Mouse (Mus musculus) brain, embryonic 14.5 days (tissue): ENCODE data around the gene Sik3. TPM values are rescaled to one million over a fixed set of nuclear protein-coding genes. Genes with fewer than 3 reads are reported as not detected.

Experiments
- DNase-seq: peaks from one replicate; pipeline ENCODE4 v3.0.0-alpha.2; 2011; ENCODE audit warnings: low read depth
- CTCF ChIP-seq: fragments of 200-500 bp; IDR thresholded peaks from 2 replicates; pipeline ENCODE4 v1.5.1; 2012; ENCODE audit warnings: inconsistent platforms, mild to moderate bottlenecking, moderate library complexity, borderline replicate concordance; ENCODE audit not compliant: insufficient read depth, insufficient read length; ENCODE audit errors: extremely low read depth
- POLR2A ChIP-seq: fragments of 200-500 bp; IDR thresholded peaks from 2 replicates; pipeline ENCODE4 v1.6.1; 2012; ENCODE audit warnings: mild to moderate bottlenecking, inconsistent platforms, borderline replicate concordance; ENCODE audit not compliant: poor library complexity, insufficient read depth, insufficient read length, severe bottlenecking; ENCODE audit errors: extremely low read depth
- polyA plus RNA-seq: library from polyadenylated mRNA; depleted of rRNA; stranded (reverse); fragments of >200 nt; gene quantifications from 2 replicates; pipeline ENCODE4 v1.2.3, GENCODE M21; 2012

Sik3 gene
- polyA plus RNA-seq, 1 experiment, result 24.5 TPM

- TF ChIP-seq POLR2A (no peak), CTCF (no peak)
- no peak for DNase-seq
These were observed 7.4 kb downstream of the Sik3 start for GRCm38 (mm10) chr9:46019975-46020374.

DNA sequence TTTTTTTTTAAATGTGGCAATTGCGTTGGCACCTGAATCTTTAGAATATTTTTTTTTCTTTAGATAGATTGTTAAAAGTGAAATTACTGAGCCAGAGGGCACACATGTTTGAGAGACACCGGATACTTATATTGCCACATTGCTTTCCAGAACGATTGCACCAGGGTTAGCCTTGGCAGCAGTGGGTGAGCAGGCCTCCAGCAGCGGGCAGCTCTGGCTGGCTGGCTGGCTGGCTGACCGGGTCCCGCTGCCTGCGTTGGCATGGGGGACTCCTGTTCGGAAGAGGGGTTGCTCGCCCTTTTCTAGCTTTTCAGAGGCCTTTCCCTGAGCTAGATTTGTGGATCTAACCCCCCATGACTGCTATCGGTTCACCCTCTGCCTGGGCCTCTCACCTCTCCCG, 11.0 kb downstream of the Sik3 start:
- TF ChIP-seq CTCF (no peak), POLR2A (no peak)
- DNase-seq, result no peak

DNA sequence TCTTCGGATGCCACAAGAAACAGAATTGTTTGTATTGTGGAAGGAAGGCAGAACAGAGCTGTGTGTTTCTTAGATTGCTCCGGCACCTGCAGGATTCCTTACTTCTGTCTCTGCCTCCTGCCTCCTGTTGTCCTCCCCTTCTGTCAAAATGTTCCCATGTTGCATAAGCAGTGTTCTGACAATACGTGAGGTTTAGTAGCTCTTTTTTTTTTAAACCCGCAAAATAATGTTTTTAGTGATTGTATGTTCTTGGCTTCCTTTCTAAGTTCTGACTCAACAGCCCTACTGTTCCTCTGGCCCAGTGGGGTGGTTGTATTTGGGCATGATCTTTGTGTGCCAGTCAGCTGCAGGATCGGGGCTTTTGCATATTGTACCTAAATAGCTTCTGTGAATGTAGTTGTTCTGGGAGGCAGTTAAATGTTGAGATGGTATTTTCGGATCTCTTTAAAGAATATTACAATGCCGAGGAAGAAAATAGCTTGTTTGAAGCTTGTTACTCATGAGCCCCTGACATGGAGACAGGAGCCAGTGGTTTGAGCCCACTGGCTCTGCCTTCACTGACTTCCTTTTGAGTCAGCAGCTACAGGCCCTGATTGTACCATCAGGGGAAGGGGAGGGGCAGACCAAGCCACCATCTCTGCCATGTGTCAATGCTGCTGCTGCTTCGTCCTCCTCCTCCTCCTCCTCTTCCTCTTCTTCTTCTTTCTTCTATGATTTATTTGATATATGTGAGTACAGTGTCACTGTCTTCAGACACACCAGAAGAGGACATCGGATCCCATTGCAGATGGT, 13.6 kb downstream of the Sik3 start:
- no peak for DNase-seq

DNA sequence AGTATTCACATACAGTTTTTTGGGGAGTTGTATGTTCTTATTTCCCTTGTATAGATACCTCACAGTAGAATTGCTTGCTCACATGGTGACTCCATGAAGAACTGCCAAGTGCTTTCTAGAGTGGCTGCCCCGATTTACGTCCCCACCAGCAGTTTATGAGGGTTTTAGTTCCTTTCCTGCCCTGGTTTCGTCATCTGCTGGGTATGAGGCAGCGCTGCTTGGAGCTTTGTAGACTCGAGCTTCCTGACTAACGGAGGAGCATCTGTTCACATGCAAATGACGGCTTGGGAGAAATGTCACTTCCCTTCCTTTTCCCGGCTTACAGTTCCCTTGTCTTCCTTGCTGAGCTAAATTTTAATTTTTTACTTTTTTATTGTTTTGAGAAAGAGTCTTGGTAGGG, 15.4 kb downstream of the Sik3 start:
- DNase-seq, result peak; percentile 53
- no peak for TF ChIP-seq CTCF
- no peak for TF ChIP-seq POLR2A

More for the DNA sequence above, 13.6 kb downstream of the Sik3 start:
- no peak for TF ChIP-seq CTCF
- TF ChIP-seq POLR2A, result no peak

- TF ChIP-seq POLR2A (no peak), CTCF (no peak)
- no peak for DNase-seq
These were observed 16.9 kb downstream of the Sik3 start for GRCm38 (mm10) chr9:46029534-46029933.

DNA sequence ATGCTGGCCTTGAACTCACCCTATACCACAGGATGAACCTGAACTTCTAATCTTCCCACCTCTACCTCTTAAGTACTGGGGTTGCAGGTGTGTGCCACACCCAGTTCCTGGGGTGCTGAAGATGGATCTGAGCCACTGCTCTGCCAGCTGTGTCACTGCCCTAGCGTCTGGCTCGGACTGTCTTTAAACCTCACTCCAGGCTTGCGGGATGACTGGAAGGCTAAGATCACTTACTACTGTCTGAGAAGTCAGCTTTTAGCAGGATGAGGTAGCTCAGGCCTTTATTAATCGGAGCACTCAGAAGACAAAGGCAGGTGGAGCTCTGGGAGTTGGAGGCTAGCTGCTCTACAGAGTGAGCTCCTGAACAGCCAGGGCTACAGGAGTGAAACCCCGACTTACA, 17.6 kb downstream of the Sik3 start:
- DNase-seq, result no peak
- no peak for TF ChIP-seq POLR2A
- TF ChIP-seq CTCF, result no peak

GRCm38 (mm10) chr9:46030968-46031367, 18.3 kb downstream of the Sik3 start:
- DNase-seq, result no peak
- TF ChIP-seq POLR2A (no peak), CTCF (no peak)

DNA sequence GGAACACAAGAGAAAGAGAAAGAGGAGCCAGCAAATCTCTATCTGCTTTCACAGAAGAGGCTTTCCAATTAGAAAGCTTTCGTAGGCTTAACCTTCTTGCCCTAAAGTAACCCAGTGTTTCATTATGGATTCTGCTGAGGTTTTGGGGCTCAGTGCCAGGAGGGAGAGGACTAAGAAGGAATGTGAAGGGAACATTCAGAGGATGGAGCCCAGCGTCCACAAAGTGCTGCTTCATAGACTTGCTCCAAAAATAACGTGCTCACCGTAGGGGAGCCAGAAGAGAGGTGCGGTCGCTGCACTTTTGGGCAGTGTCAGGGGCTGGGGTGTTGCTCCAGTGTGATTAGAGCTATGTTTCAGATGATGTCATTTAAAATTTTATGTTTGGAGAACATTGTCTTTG, 19.6 kb downstream of the Sik3 start:
- TF ChIP-seq CTCF (no peak), POLR2A (no peak)
- DNase-seq, result peak; percentile 61

DNA sequence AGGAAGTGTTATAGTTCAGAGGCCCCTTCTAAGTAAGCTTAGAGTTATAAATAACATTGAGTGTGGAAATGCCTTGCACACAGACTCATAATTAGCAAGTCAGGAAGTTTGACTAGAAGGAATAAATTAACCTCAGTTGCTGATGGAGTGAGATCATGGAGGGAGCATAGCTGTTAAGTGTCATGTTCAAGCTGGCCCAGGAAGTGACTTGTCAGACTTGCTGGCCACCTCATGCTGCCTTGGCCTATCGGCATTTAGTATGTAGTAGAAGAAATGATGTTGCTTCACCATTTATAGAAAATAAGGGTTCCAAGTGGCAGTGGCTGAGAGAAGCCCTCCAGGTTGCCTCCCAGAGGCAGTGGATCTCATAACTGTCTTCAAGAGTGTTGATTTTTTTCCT, 20.4 kb downstream of the Sik3 start:
- TF ChIP-seq CTCF (no peak), POLR2A (no peak)
- DNase-seq, result no peak

DNA sequence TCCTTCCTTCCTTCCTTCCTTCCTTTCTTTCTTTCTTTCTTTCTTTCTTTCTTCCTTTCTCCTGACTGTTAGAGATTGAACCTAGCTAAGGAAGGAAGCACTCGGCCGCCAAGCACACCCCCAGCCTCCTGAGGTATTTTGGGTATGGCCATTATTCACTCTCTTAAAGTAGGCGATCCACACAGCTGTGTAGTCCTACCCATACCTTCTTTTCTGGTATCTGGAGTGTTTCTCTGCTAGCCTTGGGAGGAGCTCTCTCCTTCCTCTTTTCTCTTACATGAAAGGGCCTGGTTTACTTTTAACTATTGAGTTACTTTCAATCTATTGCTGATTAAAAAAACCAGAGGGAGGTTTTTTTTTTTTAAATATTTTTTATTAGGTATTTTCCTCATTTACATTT, 21.2 kb downstream of the Sik3 start:
- DNase-seq, result no peak
- TF ChIP-seq CTCF (no peak), POLR2A (no peak)

GRCm38 (mm10) chr9:46035290-46035871, 22.8 kb downstream of the Sik3 start:
- TF ChIP-seq CTCF, result no peak
- no peak for TF ChIP-seq POLR2A
- DNase-seq, result no peak

GRCm38 (mm10) chr9:46036881-46037280, 24.3 kb downstream of the Sik3 start:
- no peak for DNase-seq
- no peak for TF ChIP-seq POLR2A
- no peak for TF ChIP-seq CTCF
